42 mouse cellular contexts compared by ENCODE assay signal in the genomic region with DNA sequence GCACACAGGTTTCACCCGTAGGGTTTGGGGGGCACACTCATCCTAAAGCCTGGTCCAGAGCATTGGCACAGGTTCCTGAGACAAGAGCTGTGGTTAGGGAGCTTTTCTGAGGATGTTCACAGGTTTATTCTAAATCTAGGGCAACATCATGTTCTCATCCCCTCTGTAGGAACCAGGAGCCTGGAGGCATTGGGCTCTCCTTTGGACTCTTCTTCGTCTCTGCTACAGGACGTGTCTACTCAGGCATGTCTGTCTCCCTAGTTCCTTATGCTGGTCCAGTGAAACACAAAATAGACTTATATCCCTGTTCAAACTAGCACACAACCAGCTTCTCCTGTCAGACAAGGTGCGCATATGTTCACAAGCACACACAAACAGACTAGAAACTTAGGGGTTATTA. TPM values are rescaled to one million over a fixed set of nuclear protein-coding genes. Genes with fewer than 3 reads are reported as not detected.
"Had no signal": no experiment of that assay in that cellular context is flagged by ENCODE, and none has a peak within 500 bp of the region (broad histone marks: within the 10 kb centered on the region; RNA-seq: fewer than 3 reads in every experiment).

No protein-coding gene starts in this region.

- ATAC-seq: hindbrain, postnatal 0 days; intestine, embryonic 16.5 days; liver, postnatal 0 days had no signal

- H3K27me3 ChIP-seq: heart, embryonic 12.5 days; hindbrain, embryonic 13.5 days; hindbrain, embryonic 15.5 days; kidney, embryonic 15.5 days; limb, embryonic 12.5 days; liver, embryonic 13.5 days; liver, embryonic 15.5 days had no signal

- H3K27ac ChIP-seq: hindbrain, embryonic 13.5 days; hindbrain, embryonic 15.5 days; hindbrain, postnatal 0 days; kidney, embryonic 15.5 days; kidney, postnatal 0 days; limb, embryonic 10.5 days; limb, embryonic 12.5 days; liver, embryonic 13.5 days; liver, embryonic 15.5 days had no signal

- H3K4me3 ChIP-seq: heart, embryonic 12.5 days; hindbrain, embryonic 13.5 days; hindbrain, embryonic 15.5 days; kidney, embryonic 15.5 days; limb, embryonic 10.5 days; limb, embryonic 12.5 days; liver, embryonic 13.5 days; liver, embryonic 15.5 days had no signal

- DNase-seq: kidney, adult 11 months; kidney, adult 2 months; kidney, adult 9 months; kidney, postnatal 14 days; kidney, postnatal 36 days; layer of hippocampus, adult 9-11 months; layer of hippocampus, postnatal 36 days; liver; liver, embryonic 13.5 days; liver, postnatal 0 days had no signal

- H3K9ac ChIP-seq: heart, embryonic 12.5 days; hindbrain, embryonic 13.5 days; hindbrain, embryonic 15.5 days; kidney, embryonic 15.5 days; limb, embryonic 12.5 days; liver, embryonic 13.5 days; liver, embryonic 15.5 days; liver, postnatal 0 days had no signal

- H3K4me1 ChIP-seq: heart, embryonic 12.5 days; hindbrain, embryonic 15.5 days; limb, embryonic 12.5 days; liver, embryonic 13.5 days; liver, embryonic 15.5 days had no signal

- H3K4me2 ChIP-seq: heart, embryonic 12.5 days; hindbrain, embryonic 13.5 days; hindbrain, embryonic 15.5 days; kidney, embryonic 15.5 days; limb, embryonic 12.5 days; liver, embryonic 11.5 days; liver, embryonic 13.5 days; liver, embryonic 15.5 days had no signal

- H3K36me3 ChIP-seq: heart, embryonic 12.5 days; hindbrain, embryonic 13.5 days; hindbrain, embryonic 15.5 days; kidney, embryonic 15.5 days; limb, embryonic 10.5 days; limb, embryonic 12.5 days; liver, embryonic 13.5 days; liver, embryonic 15.5 days had no signal

- H3K9me3 ChIP-seq: heart, embryonic 12.5 days; hindbrain, embryonic 13.5 days; hindbrain, embryonic 15.5 days; kidney, embryonic 15.5 days; limb, embryonic 10.5 days; limb, embryonic 12.5 days; liver, embryonic 13.5 days; liver, embryonic 15.5 days had no signal

RNA-seq across cellular contexts. Expression of gene Myoc, which starts 0.4 kb away (rescaled TPM):
- total RNA-seq: hematopoietic stem cell, adult 5-6 weeks had no signal
- polyA plus RNA-seq: heart, embryonic 12.5 days; heart, embryonic 14.5 days; hindbrain, embryonic 11.5 days; hindbrain, embryonic 13.5 days; intestine, embryonic 14.5 days; limb, embryonic 10.5 days; limb, embryonic 12.5 days; liver, embryonic 11.5 days; liver, embryonic 13.5 days; liver, embryonic 15.5 days; liver, postnatal 0 days had no signal

RNA-seq across cellular contexts. Expression of gene Myocos, which starts 19.5 kb away (rescaled TPM):
- total RNA-seq: gastrocnemius, adult 18-20 months; gastrocnemius, postnatal 10 days; gastrocnemius, postnatal 36 days; heart, adult 18-20 months; heart, adult 8-10 months; heart, postnatal 10 days; heart, postnatal 36 days; hematopoietic stem cell, adult 5-6 weeks; hindbrain, postnatal 0 days; layer of hippocampus, adult 18-20 months; layer of hippocampus, adult 8-10 months; layer of hippocampus, postnatal 14 days; layer of hippocampus, postnatal 36 days; left cerebral cortex, adult 18-20 months; left cerebral cortex, postnatal 14 days; left cerebral cortex, postnatal 36 days had no signal
- polyA plus RNA-seq: gonadal fat pad, adult 2 months; heart, embryonic 12.5 days; heart, embryonic 14.5 days; heart, embryonic 16.5 days; hindbrain, embryonic 11.5 days; hindbrain, embryonic 13.5 days; hindbrain, embryonic 15.5 days; hindbrain, postnatal 0 days; intestine, embryonic 14.5 days; intestine, embryonic 16.5 days; kidney, adult 2 months; kidney, embryonic 15.5 days; kidney, postnatal 0 days; large intestine, adult 2 months; limb, embryonic 10.5 days; limb, embryonic 12.5 days; limb, embryonic 14.5 days; liver, embryonic 11.5 days; liver, embryonic 13.5 days; liver, embryonic 15.5 days; liver, postnatal 0 days had no signal
